Mouse (Mus musculus) E14TG2a.4 (cell line): ENCODE results near the gene Dirc2.

ENCODE experiments used
- CTCF ChIP-seq: conservative IDR thresholded peaks from 2 replicates; pipeline ENCODE4 v1.5.1; 2014; ENCODE audit warnings: low read length
- NANOG ChIP-seq: IDR thresholded peaks from 2 replicates; pipeline ENCODE4 v1.6.1; 2014; ENCODE audit warnings: borderline replicate concordance, low read length, mixed read lengths
- POU5F1 ChIP-seq: IDR thresholded peaks from 2 replicates; pipeline ENCODE4 v1.6.1; 2014; ENCODE audit warnings: low read length, borderline replicate concordance

DNA sequence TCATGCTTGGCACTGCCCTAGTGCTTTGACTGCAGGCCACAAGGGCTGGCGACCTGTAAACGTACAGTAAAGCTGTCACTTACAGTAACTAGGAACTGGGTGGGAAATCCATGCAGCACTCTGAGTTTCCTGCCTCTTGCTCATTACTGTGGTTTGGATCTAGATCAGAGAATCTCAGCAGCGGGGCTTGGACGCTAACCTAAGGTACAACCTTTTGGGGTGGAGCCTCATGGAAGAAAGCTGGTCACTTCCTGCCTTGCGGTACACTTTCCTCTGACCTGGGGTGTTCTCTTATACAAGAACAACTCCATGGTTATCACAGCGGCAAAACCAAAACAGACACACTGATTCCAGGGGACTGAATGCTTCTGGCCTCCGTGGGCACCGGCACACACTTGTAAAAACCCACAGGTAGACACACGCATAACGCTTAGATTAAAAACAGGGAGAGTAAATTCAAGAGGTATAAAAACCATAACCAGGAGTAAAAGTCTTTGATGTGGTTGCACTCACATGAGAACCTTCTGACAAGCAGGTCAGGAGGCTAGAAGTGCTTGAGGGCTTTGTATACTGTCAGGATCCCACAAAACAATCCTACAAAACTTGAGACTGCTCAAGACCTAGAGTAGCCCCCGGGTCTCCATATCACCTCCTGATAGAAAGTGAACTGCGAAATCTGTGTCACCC, 26.8 kb downstream of the Dirc2 start:
- TF ChIP-seq CTCF: no peak
- no peak for TF ChIP-seq NANOG
- no peak for TF ChIP-seq POU5F1
